Mouse (Mus musculus) thymus, adult 2 months (tissue): ENCODE results near the gene Gpnmb.

Source experiments
- CTCF ChIP-seq: fragments of 200-500 bp; IDR thresholded peaks from 2 replicates; pipeline ENCODE4 v1.5.1; 2012; ENCODE audit warnings: mild to moderate bottlenecking, control low read depth, low read length, moderate library complexity, borderline replicate concordance; ENCODE audit not compliant: control insufficient read depth, poor library complexity, insufficient read depth; ENCODE audit errors: extremely low read depth
- POLR2A ChIP-seq: fragments of 200-500 bp; IDR thresholded peaks from 2 replicates; pipeline ENCODE4 v1.6.1; 2012; ENCODE audit warnings: mild to moderate bottlenecking, low read length, control low read depth, moderate library complexity; ENCODE audit not compliant: control insufficient read depth, poor library complexity, insufficient read depth; ENCODE audit errors: extremely low read depth

DNA sequence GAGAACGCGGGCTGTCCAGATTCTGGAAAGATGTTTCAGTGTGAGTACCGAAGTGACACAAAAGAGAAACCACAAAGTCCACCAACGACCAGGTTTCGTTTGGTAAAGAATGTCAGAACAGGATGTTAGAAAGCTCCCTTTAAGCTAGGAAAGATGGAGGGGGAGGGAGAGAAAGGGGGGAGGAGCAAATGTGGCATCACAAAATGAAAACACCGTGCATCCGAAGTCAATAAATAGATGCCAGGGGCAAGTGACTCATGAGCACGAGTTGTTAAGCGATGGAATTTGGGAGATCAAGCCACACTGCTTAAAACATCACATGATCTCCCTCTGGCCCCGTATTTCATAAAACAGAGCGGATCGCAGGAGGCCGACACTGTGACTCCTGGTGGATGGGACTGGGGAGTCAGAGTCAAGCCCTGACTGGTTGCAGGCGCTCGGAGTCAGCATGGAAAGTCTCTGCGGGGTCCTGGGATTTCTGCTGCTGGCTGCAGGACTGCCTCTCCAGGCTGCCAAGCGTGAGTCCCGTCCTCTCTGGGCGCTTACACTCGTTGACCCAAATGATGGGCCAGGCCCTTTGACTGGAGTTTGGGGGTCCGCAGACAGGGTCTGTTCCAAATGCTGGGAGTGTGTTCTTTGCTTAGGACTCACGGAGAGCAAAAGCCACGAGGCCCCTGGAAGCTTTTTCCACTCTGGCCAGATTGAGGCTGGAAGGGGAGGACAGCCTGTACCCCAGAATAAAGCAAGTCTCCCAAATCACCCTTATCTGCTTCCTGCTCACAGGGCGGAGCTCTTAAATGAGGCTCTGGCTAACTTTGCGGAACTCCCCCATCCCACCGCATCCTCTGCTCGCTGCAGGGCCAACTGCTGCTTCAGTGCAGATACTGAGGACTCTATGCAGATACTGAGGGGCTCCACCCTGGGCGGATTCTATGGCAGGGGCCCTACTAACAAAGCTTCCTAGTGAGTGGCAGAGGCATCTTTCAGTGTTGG, at the start of gene Gpnmb:
- no peak for TF ChIP-seq CTCF
- no peak for TF ChIP-seq POLR2A
